Mouse (Mus musculus) liver, embryonic 11.5 days (tissue): Measurements from ENCODE around the gene Gm45233. TPM values are rescaled to one million over a fixed set of nuclear protein-coding genes. Genes with fewer than 3 reads are reported as not detected.

Experiments used
- ATAC-seq: fragments of 200-750 bp; cut with Nextera tagmentation; replicated peaks from 2 replicates; pipeline ENCODE4 v1.8.0; 2017; ENCODE audit warnings: moderate number of reproducible peaks, mild to moderate bottlenecking, moderate TSS enrichment, moderate library complexity; ENCODE audit not compliant: low FRiP score
- DNase-seq: peaks from one replicate; pipeline ENCODE4 v3.0.0-alpha.2; 2017; ENCODE audit warnings: low spot score
- H3K27ac ChIP-seq: fragments of 300-500 bp; sonication (generic); 2 replicates; pipeline ENCODE4 v1.5.1; 2014; ENCODE audit warnings: mild to moderate bottlenecking, low read depth, low read length, control low read depth
- H3K27me3 ChIP-seq: fragments of 300-500 bp; sonication (generic); replicated peaks from 2 replicates; pipeline ENCODE4 v1.6.1; 2014; ENCODE audit warnings: low read length, mixed read lengths; ENCODE audit not compliant: control insufficient read depth, insufficient read depth
- H3K36me3 ChIP-seq: fragments of 300-500 bp; sonication (generic); 2 replicates; pipeline ENCODE4 v1.6.1; 2014; ENCODE audit warnings: mild to moderate bottlenecking, low read length, moderate library complexity, mixed read lengths; ENCODE audit not compliant: control insufficient read depth, insufficient read depth
- H3K4me1 ChIP-seq: fragments of 300-500 bp; sonication (generic); replicated peaks from 2 replicates; pipeline ENCODE4 v1.6.1; 2014; ENCODE audit warnings: low read length, mixed read lengths; ENCODE audit not compliant: control insufficient read depth, insufficient read depth
- H3K4me2 ChIP-seq: fragments of 300-500 bp; sonication (generic); 2 replicates; pipeline ENCODE4 v1.6.1; 2014; ENCODE audit warnings: mild to moderate bottlenecking, control low read depth, moderate library complexity
- H3K4me3 ChIP-seq: fragments of 300-500 bp; sonication (generic); 2 replicates; pipeline ENCODE4 v1.5.1; 2014; ENCODE audit warnings: low read depth, low read length, control low read depth
- H3K9ac ChIP-seq: fragments of 300-500 bp; sonication (generic); 2 replicates; pipeline ENCODE4 v1.6.1; 2014; ENCODE audit warnings: low read depth, low read length, control low read depth
- H3K9me3 ChIP-seq: fragments of 300-500 bp; sonication (generic); 2 replicates; pipeline ENCODE4 v1.6.1; 2016; ENCODE audit warnings: low read length, inconsistent platforms, mixed read lengths; ENCODE audit not compliant: control insufficient read depth
- WGBS: fragments of 180-500 bp; shearing (Covaris S2); extraction: QIAGEN DNeasy Blood & Tissue Kit; methylation state at CpG from one replicate; pipeline ENCODE4 v1.1.7; 2014; 5-methylcytosine and 5-hydroxymethylcytosine counted together
- microRNA-seq: library from miRNA; unstranded; fragments of <30 nt; microRNA quantifications from one replicate; pipeline ENCODE4, GENCODE M21; 2017; ENCODE audit warnings: borderline number of aligned reads
- polyA plus RNA-seq: library from polyadenylated mRNA; unstranded; fragments of >200 nt; fragmentation: Nextera tagmentation; extraction: Ambion mirVana; gene quantifications from 2 replicates; pipeline ENCODE4 v1.2.1, GENCODE M21; 2014

Gene Gm45233
- polyA plus RNA-seq, 1 experiment from 2014 or later = 0.37 TPM

DNA sequence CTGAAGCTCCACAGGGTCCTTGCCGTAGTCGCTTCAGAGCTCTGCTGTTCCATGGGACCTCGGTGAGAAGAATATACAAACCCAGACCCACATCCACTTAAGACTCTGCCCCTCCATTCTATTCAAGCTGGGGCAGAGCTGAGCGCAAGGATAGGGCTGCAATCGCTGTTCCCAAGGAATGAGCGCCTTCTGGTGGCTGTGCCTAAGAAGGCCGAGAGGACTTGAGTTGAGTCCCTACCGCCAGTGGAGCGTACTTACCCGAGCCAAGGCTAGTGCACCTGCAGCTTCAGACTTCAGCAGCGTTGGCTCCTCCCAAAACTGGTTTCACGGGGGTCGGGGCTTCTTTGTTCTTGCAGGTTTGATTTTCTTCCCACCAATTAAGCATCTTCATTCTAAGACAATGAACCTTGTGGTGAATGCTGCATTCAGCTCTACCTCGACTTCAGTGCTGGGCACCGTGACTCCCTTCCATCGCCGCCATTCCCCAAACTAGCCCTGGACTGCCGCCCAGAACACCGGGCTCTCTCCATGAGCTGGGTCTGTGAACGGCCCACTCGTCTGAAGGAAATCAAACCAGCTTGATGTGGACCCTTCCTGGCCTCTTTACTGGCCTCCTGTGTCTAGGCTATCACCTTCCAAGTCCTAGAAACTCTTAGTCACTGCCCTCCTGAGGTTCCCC is 51.6 kb downstream of the Gm45233 start:
- H3K4me2 ChIP-seq = no peak overlapping the region
- H3K9me3 ChIP-seq = no peaks in the 10 kb centered on the region; the same call in 1 of the 2 replicates
- no peak overlapping the region for H3K27ac ChIP-seq
- H3K27me3 ChIP-seq = peaks cover 10% of the 10 kb centered on the region
- ATAC-seq (no peak), DNase-seq (no peak)
- no peak overlapping the region for H3K4me3 ChIP-seq
- WGBS = 17% methylated on average over 21 of the region's 21 CpGs
- H3K4me1 ChIP-seq = no peaks in the 10 kb centered on the region
- H3K36me3 ChIP-seq = no peaks in the 10 kb centered on the region
- no peak overlapping the region for H3K9ac ChIP-seq

DNA sequence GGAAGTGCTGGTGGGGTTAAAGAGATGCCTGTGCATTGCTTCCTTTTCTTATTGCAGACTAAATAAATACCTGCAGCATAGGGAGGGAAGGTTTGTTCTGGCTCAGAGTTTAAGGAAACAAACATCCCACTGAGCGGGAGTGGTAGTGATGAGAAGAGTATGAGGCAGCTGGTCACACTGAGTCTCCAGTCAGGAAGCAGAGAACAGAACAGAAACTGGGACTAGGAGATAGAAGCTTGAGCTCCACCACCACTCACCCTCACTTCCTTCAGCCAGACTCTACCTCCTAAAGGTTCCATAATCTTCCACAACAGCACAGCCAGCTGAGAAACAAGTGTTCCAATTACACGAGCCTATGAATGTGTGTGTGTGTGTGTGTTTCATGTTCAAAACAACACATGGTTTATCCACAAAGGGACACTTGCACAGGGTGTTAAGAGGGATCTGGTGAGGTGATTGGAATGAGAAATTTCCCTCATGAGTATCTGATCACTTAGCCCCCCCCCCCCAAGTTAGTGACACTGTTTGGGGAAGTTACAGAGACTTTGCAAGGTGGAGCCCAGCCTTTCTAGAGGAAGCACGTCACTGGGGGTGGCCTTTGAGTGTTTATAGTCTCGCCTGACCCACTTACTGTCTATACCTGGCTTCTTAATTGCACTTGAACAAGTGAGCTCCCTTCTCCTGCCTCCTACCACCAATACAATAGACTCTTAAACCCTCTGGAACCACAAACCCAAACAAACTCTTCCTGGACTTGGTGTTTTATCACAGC is 68.0 kb downstream of the Gm45233 start:
- H3K4me2 ChIP-seq = no peak overlapping the region
- no peak overlapping the region for H3K27ac ChIP-seq
- 43% methylated on average over 4 of the region's 4 CpGs for WGBS
- H3K4me3 ChIP-seq = no peak overlapping the region
- H3K36me3 ChIP-seq = no peaks in the 10 kb centered on the region
- no peak overlapping the region for H3K9ac ChIP-seq
- no peaks in the 10 kb centered on the region for H3K9me3 ChIP-seq
- H3K27me3 ChIP-seq = no peaks in the 10 kb centered on the region
- DNase-seq = no peak
- no peak for ATAC-seq
- H3K4me1 ChIP-seq = no peaks in the 10 kb centered on the region

- no peaks in the 10 kb centered on the region for H3K36me3 ChIP-seq
- H3K4me2 ChIP-seq = no peak overlapping the region
- H3K4me3 ChIP-seq = no peak overlapping the region
- H3K9ac ChIP-seq = no peak overlapping the region
- H3K27ac ChIP-seq = no peak overlapping the region
- no peaks in the 10 kb centered on the region for H3K4me1 ChIP-seq
- no peaks in the 10 kb centered on the region for H3K9me3 ChIP-seq
- H3K27me3 ChIP-seq = no peaks in the 10 kb centered on the region
- no peak for ATAC-seq
- no peak for DNase-seq
- 86% methylated on average over 4 of the region's 4 CpGs for WGBS
Observed at GRCm38 (mm10) chr7:43512519-43512918, 68.6 kb downstream of the Gm45233 start.

Small RNAs within 50 kb of the gene (microRNA-seq; reads per million reads assigned to microRNA genes)
- 2.1 reads per million for gene Mir7051

Other genes starting within 250 kb of the Gm45233 start
- gene Zfp715, start 130.8 kb upstream of the Gm45233 start, polyA plus RNA-seq = 10.4 and 14.1 TPM in 2 replicates
- gene Siglecf, start 92.8 kb upstream of the Gm45233 start, polyA plus RNA-seq = 2.7 and 2.9 TPM in 2 replicates
- gene Siglecg, start 35.9 kb upstream of the Gm45233 start, polyA plus RNA-seq = 0.34 and 0.47 TPM in 2 replicates
- gene Lim2, start 16.5 kb upstream of the Gm45233 start, polyA plus RNA-seq = 0.10 TPM in 1 of 2 replicates, not detected in the other
- gene Nkg7, start 7.1 kb upstream of the Gm45233 start, polyA plus RNA-seq = 3.5 and 3.8 TPM in 2 replicates
- gene Cldnd2, start 3.3 kb upstream of the Gm45233 start, polyA plus RNA-seq = not detected in 2 replicates
- gene Etfb, start within 50 bp of the Gm45233 start, polyA plus RNA-seq = 369 and 378 TPM in 2 replicates
- 1.1 and 1.9 TPM in 2 replicates for gene Vsig10l, start 19.0 kb downstream of the Gm45233 start, polyA plus RNA-seq
- 0.16 and 0.25 TPM in 2 replicates for gene Iglon5, start 45.9 kb downstream of the Gm45233 start, polyA plus RNA-seq
- gene 4931406B18Rik, start 61.8 kb downstream of the Gm45233 start, polyA plus RNA-seq = not detected in 2 replicates
- 1.3 and 1.6 TPM in 2 replicates for gene Cd33, start 100.3 kb downstream of the Gm45233 start, polyA plus RNA-seq
- 0.97 and 1.1 TPM in 2 replicates for gene Zfp658, start 118.1 kb downstream of the Gm45233 start, polyA plus RNA-seq
- gene Zfp719, start 135.5 kb downstream of the Gm45233 start, polyA plus RNA-seq = 7.0 and 9.1 TPM in 2 replicates
- 0.07 and 0.16 TPM in 2 replicates for gene Zfp819, start 163.0 kb downstream of the Gm45233 start, polyA plus RNA-seq
- gene Ceacam18, start 190.6 kb downstream of the Gm45233 start, polyA plus RNA-seq = not detected in 2 replicates
- 0.79 and 0.90 TPM in 2 replicates for gene Siglece, start 216.0 kb downstream of the Gm45233 start, polyA plus RNA-seq
- gene Ctu1, start 227.9 kb downstream of the Gm45233 start, polyA plus RNA-seq = 7.5 and 8.7 TPM in 2 replicates
- gene Klk14, start 246.3 kb downstream of the Gm45233 start, polyA plus RNA-seq = 0.18 TPM in 1 of 2 replicates, not detected in the other